Mouse (Mus musculus): ENCODE results near the gene Gm8267.
"Not testable (repeated sequence)": the region's sequence is repeated elsewhere in the genome, so short reads cannot be mapped to it uniquely, and the experiment has no call there.

The Gm8267 gene

GRCm38 (mm10) chr14:44750240-44750639 is at the start of gene Gm8267:
Gene Gm8267 (minus strand): TSS chr14:44750340.
- DNase-seq: no peak

GRCm38 (mm10) chr14:44789537-44790382 is 39.6 kb upstream of the Gm8267 start:
- not testable (repeated sequence) for DNase-seq

- DNase-seq: not testable (repeated sequence)
These were observed 7.4 kb downstream of the Gm8267 start for GRCm38 (mm10) chr14:44742789-44743188.

DNA sequence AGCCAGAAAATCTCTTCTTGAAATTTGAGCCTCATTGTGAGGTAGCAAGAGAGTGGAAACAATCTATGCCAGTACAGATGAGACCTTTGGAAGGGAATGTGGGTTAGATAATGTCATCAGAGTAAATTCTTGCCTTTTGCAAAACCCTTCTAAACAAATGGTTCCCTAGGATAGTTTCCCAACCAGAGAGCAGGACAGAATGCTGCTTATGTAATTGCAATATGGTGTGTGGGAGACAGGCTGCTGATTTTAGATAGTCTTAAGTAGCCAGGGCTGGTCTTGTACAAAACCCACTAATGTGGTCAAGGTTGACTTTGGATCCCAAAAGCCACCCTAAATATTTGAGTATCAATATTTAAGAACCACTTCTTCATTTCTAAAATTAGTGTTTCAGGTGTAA is 19.4 kb downstream of the Gm8267 start:
- DNase-seq: not testable (repeated sequence)

GRCm38 (mm10) chr14:44706356-44706755 is 43.8 kb downstream of the Gm8267 start, which contains the start of gene Gm8257:
Gene Gm8257 (minus strand): TSS chr14:44706456.
- DNase-seq: not testable (repeated sequence)
